Mouse (Mus musculus) Patski (cell line): ENCODE measurements around the gene Nuak1. TPM values are rescaled to one million over a fixed set of nuclear protein-coding genes. Genes with fewer than 3 reads are reported as not detected.
A peak's percentile ranks its signal among the peaks of the same experiment; 100 is the strongest.

Experiments used
- ATAC-seq: fragments of 100-300 bp; one replicate; pipeline ENCODE4 v1.8.0; 2021
- CTCF ChIA-PET: fragments of 350-600 bp; sonication (Branson Sonifier 250); formaldehyde crosslinking; loops from one replicate; lab custom pipeline; 2022; ENCODE audit warnings: inconsistent platforms; lab: Charles Lee
- POLR2A ChIA-PET: fragments of 350-600 bp; sonication (Branson Sonifier 250); formaldehyde crosslinking; loops from one replicate; lab custom pipeline; 2022; ENCODE audit warnings: antibody characterized with exemption, inconsistent platforms; lab: Charles Lee
- DNase-seq: peaks from one replicate; pipeline ENCODE4 v3.0.0-alpha.2; 2011; ENCODE audit warnings: low read depth, low spot score
- H3K27me3 ChIP-seq: fragments of 371-371 bp; one replicate; pipeline ENCODE4 v1.5.1; 2021
- CTCF ChIP-seq: fragments of 100-300 bp; IDR thresholded peaks from one replicate; pipeline ENCODE4 v1.5.1; 2021
- in situ Hi-C: fragments of 300-500 bp; cut with MboI; formaldehyde crosslinking; loops from 3 replicates; pipeline ENCODE4 v1.11.1; 2018; ENCODE audit warnings: low pct_unique_long_range_greater_than_20kb, mixed read lengths
- polyA plus RNA-seq: library from polyadenylated mRNA; unstranded; gene quantifications from one replicate; pipeline ENCODE4 v1.2.3, GENCODE M21; 2021

The Nuak1 gene
- polyA plus RNA-seq, 1 experiment from 2014 or later = 31.4 TPM

DNA sequence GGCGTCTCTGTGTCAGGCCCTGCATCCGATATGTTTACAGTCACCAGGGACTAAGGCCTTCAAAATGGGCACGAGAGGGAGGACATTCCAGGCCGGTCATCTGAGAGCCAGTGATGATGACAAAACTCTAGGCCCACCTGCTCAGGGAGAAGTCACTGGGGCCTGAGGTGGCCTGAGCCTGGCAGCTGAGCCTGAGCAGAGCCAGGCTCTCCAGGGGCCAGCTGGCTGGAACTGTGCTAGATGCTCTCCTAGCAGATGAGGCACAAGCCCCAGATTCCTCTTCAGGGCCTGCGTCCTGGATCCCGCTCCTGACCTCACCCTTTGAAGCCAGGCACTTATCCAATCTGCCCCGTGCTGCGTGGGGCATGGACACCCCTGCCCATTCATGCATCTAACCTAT lies 9.3 kb upstream of the Nuak1 start:
- in situ Hi-C loops = no loop called here
- DNase-seq (no peak), ATAC-seq (no peak)
- TF ChIP-seq CTCF = no peak
- H3K27me3 ChIP-seq = no peaks in the 10 kb centered on the region
- ChIA-PET POLR2A (interaction anchor here (0.5 kb wide), 1 partner anchor 344 kb away, joined by 3 read pairs; no protein-coding TSS in a partner anchor), CTCF (interaction anchor here (0.7 to 2.3 kb wide), 2 partner anchors 11 to 64 kb away, joined by 3 to 11 read pairs; no protein-coding TSS in a partner anchor)

DNA sequence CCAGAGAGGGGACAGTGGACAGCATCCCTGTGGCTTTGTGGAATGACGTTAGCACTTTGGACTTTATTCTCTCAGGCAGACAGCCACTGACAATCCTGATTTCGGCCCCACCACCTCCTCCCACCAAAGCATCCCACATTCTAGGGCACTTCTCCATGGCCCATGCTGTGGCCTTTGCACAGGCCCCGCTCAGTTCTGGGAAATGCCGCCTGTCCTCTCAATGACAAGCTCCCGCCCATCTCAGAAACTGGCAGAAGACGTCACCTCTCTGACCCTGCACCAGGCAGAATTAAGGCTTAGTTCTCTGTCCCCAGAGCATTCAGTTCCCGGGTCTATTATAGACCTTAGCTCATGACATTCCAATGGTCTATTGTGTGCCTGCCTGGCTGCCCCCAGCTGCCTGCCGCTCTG lies 7.0 kb upstream of the Nuak1 start:
- in situ Hi-C loops = no loop called here
- ChIA-PET CTCF (interaction anchor here (1.1 to 1.5 kb wide), 2 partner anchors 10 to 66 kb away, joined by 3 to 7 read pairs; no protein-coding TSS in a partner anchor), POLR2A (interaction anchor here (0.5 kb wide), 1 partner anchor 382 kb away, joined by 3 read pairs; no protein-coding TSS in a partner anchor)
- DNase-seq (no peak), ATAC-seq (no peak)
- H3K27me3 ChIP-seq = no peaks in the 10 kb centered on the region
- TF ChIP-seq CTCF = no peak

DNA sequence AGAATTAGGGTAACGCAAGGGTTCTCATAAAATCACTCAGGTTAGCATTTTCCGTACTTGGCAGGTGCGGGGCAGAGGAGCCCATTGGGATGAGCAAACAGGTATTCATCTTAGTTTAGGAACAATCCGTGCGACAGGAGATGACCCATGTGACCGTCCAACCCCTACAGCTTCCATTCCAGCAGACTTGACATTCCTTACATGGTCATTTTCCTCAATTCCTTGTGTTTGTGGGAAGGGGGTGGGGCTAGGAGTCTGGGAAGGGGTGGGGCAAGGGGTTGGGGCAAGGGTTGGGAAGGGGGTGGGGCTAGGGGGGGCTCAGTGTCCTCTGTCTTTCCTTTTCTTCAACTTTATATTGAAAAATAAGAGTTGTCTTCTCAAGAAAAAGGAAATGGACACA lies 6.3 kb upstream of the Nuak1 start:
- no peaks in the 10 kb centered on the region for H3K27me3 ChIP-seq
- no peak for DNase-seq
- CTCF ChIA-PET = no interaction called here
- in situ Hi-C loops = no loop called here
- POLR2A ChIA-PET = no interaction called here
- ATAC-seq = no peak
- TF ChIP-seq CTCF = no peak

DNA sequence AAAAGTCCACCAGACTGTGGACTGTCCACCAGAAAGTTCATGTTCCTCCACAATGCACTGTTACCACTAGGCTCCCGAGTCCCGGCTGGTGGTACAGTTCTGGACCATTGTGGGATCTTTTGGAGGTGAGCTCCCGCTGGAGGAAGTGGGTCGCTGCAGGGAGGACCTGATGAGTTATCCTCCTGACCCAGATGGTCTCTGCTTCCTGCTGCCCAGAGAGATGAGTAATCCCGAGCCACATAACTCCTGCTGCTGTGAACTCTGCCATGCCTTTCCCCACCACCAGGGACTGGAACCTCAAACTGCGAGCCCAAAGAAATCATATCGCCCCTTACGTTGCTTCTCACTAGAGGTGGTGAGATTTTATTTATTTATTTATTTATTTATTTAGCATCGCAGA lies 4.0 kb upstream of the Nuak1 start:
- no peak for TF ChIP-seq CTCF
- no peak for DNase-seq
- ChIA-PET CTCF (no interaction called here), POLR2A (no interaction called here)
- no peak for ATAC-seq
- no peaks in the 10 kb centered on the region for H3K27me3 ChIP-seq
- in situ Hi-C loops = no loop called here

DNA sequence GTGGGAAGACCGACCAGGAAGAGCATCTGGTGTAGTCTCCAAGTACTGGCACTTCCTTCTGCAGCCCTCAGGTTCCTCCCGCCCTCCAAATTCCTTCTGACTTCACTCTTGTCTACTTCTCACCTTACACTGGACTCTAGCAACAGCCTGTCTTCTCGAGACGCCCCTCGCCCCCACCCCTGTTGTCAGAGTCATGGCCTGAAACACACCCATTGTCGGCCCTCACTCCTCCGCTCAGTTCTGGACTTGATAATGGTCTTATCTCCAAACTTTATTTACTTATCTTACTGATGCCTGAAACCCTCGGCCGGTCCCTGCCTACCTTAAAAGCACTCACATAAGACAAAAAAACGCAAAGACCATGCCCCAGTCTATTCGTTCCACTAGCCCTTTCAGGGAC lies 1.4 kb upstream of the Nuak1 start:
- DNase-seq (no peak), ATAC-seq (no peak)
- TF ChIP-seq CTCF = no peak
- ChIA-PET CTCF (no interaction called here), POLR2A (interaction anchor here (1.2 kb wide), 1 partner anchor 27 kb away, joined by 7 read pairs; no protein-coding TSS in a partner anchor)
- H3K27me3 ChIP-seq = no peaks in the 10 kb centered on the region
- in situ Hi-C loops = no loop called here

DNA sequence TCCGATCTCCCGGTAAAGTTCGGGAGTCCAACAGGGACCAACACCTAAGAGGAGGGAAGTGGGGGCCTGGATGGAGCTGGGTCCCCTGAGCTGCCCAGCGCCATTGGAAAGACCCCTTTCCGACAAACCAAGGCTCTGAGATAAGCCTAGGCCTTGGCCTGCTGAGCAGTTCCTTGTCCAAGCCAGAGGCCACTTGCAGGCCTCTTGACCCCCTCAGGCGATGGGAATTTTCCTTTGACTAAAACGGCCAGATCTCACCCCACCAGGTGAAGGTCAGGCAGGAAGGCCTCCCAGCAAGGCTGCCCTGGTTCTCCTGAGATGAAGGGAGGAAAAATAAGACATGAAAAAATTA lies 1.0 kb upstream of the Nuak1 start:
- ATAC-seq (no peak), DNase-seq (no peak)
- in situ Hi-C loops = no loop called here
- H3K27me3 ChIP-seq = no peaks in the 10 kb centered on the region
- CTCF ChIA-PET = no interaction called here
- POLR2A ChIA-PET = interaction anchor here (1.2 to 1.3 kb wide), 2 partner anchors 27 to 39 kb away, joined by 3 to 7 read pairs; no protein-coding TSS in a partner anchor
- TF ChIP-seq CTCF = no peak

DNA sequence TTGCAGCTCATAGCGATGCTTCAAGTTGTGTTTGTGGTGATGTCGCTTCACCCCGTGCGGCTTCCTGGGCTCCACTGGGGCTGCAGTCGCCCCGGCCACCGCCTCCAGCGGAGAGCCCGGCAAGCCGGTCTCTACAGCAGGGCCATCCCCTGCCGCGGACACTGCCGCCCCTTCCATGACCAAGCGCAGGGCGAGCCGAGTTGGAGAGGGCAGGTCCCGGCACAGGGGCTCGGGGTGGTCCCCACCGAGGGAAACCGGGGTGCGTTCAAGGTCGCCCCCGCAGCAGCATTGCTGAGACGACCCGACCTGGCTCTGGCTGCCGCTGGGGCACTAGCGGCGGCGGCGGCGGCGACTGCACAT lies 236 bp downstream of the Nuak1 start:
- ATAC-seq (peak; percentile 1), DNase-seq (no peak)
- TF ChIP-seq CTCF = no peak
- in situ Hi-C loops = no loop called here
- ChIA-PET CTCF (interaction anchor here (1.1 to 3.1 kb wide), 2 partner anchors 22 to 75 kb away, joined by 4 to 21 read pairs; no protein-coding TSS in a partner anchor), POLR2A (interaction anchor here (0.6 to 2.1 kb wide), 4 partner anchors 41 to 164 kb away, joined by 3 to 11 read pairs (median 3); no protein-coding TSS in a partner anchor)
- H3K27me3 ChIP-seq = no peaks in the 10 kb centered on the region

DNA sequence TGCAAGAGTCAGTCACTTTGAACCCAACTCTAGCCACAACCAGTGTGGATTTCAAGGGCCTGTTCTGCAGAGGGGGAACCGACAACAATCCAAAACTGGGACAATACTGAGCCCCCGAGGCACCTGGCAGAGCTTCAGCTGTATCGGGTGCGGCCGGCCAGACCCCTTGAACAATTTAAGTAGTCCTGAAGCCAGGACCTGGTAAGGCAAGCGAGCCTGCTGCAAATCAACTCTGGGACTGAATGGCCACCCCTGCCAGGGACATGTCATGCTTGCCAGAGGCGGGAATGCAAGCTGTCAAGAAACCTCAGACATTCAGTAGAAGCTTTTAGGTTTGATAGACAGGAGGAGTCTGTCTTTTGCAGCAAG lies 1.2 kb downstream of the Nuak1 start:
- in situ Hi-C loops = loop anchor here (5.0 kb wide), 3 partner anchors 52 to 622 kb away; no protein-coding TSS in a partner anchor
- no peaks in the 10 kb centered on the region for H3K27me3 ChIP-seq
- POLR2A ChIA-PET = interaction anchor here (1.2 to 2.1 kb wide), 4 partner anchors 9 to 76 kb away, joined by 3 to 11 read pairs (median 6); no protein-coding TSS in a partner anchor
- DNase-seq = no peak
- no peak for TF ChIP-seq CTCF
- ATAC-seq = no peak
- CTCF ChIA-PET = interaction anchor here (1.1 to 3.1 kb wide), 8 partner anchors 9 to 620 kb away, joined by 3 to 21 read pairs (median 4); no protein-coding TSS in a partner anchor

DNA sequence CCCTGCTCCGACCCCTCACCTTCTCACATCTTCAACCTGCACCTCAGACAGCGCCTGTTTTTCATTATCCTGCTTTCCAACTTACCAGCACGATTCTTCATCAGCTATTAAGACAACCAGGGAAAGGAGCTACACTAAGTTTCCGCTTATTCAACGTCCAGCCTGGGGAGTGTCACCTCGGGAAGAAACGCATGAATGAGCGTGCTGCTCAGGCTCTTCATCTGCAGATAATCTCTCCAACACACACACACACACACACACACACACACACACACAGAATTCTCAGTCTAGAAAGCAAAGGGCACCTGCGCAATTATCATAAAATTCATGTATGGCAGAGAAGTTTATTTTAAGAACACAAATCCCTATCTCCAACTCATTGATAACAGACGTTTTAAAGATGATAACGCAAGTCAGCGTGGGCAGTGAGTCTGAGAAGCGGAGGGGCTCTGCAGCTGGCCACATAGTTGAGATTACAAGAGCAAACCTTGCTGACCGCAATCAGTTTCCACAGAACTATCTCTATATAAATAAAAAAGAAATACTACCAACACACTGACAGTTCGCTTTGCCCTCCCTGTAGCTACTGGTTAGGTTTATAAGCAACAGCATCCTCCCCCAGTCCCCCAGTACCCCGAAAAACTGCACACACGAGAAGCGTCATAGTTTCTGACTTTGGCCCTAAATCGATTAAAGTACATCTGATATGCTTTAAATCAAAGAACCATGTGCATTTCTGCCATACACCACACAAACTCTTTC lies 1.8 kb downstream of the Nuak1 start:
- POLR2A ChIA-PET = interaction anchor here (1.0 to 2.1 kb wide), 6 partner anchors 9 to 407 kb away, joined by 3 to 11 read pairs (median 4); no protein-coding TSS in a partner anchor

DNA sequence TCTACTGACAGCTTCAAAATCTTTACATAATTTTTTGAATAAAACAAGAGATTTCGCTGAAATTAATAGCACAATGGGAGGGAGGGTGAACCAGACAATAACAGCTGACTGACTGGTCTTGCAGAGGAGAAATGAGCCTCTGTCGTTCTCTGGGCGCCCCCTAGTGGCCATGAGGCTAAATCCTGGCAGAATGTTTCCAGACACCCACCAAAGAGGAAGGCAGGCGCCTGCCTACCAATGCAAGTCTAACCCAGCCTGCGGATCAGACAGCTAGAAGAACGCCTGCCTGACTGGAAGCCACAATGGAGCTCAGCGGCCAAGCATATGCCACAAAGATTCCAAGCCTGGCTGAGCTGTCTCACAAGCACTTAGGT lies 2.4 kb downstream of the Nuak1 start:
- peak; percentile 72 for DNase-seq
- no peak for TF ChIP-seq CTCF
- H3K27me3 ChIP-seq = no peaks in the 10 kb centered on the region
- in situ Hi-C loops = loop anchor here (5.0 kb wide), 3 partner anchors 51 to 621 kb away; no protein-coding TSS in a partner anchor
- ATAC-seq = no peak
- ChIA-PET POLR2A (interaction anchor here (1.0 to 2.1 kb wide), 5 partner anchors 41 to 406 kb away, joined by 3 to 11 read pairs (median 4); no protein-coding TSS in a partner anchor), CTCF (interaction anchor here (0.7 to 3.1 kb wide), 37 partner anchors 8 to 652 kb away, joined by 3 to 21 read pairs (median 3); no protein-coding TSS in a partner anchor)

More for the DNA sequence above, 1.8 kb downstream of the Nuak1 start:
- no peaks in the 10 kb centered on the region for H3K27me3 ChIP-seq
- no peak for TF ChIP-seq CTCF
- in situ Hi-C loops = loop anchor here (5.0 kb wide), 3 partner anchors 51 to 621 kb away; no protein-coding TSS in a partner anchor
- ATAC-seq (no peak), DNase-seq (no peak)
- CTCF ChIA-PET = interaction anchor here (0.7 to 3.1 kb wide), 31 partner anchors 9 to 653 kb away, joined by 3 to 21 read pairs (median 3); no protein-coding TSS in a partner anchor
